Mouse (Mus musculus) gastrocnemius, postnatal 4 days (tissue): ENCODE measurements around the gene Asxl1. TPM values are rescaled to one million over a fixed set of nuclear protein-coding genes. Genes with fewer than 3 reads are reported as not detected.
A peak's percentile ranks its signal among the peaks of the same experiment; 100 is the strongest.

Source experiments
- DNase-seq, 2 experiments: peaks; one replicate each; pipeline ENCODE4 v3.0.0; 2021 to 2022; ENCODE audit warnings: low spot score in 2 of 2, mixed read lengths in 2 of 2
- total RNA-seq, 2 experiments: library from RNA; stranded (reverse); gene quantifications; 2 replicates each; pipeline ENCODE4 v1.2.3; 2021

Asxl1 gene
- total RNA-seq, 2 experiments from 2014 or later: 27.1 to 28.9 TPM

GRCm38 (mm10) chr2:153408971-153409370 lies 63.3 kb downstream of the Asxl1 start:
- DNase-seq: peak in 1 of 2 experiments; percentile 9

- no peak for DNase-seq
Measured at GRCm38 (mm10) chr2:153411557-153411956, 65.9 kb downstream of the Asxl1 start.

GRCm38 (mm10) chr2:153412563-153412962 lies 66.9 kb downstream of the Asxl1 start:
- DNase-seq: no peak

GRCm38 (mm10) chr2:153414607-153415006 lies 69.0 kb downstream of the Asxl1 start:
- no peak for DNase-seq

- no peak for DNase-seq
Measured at GRCm38 (mm10) chr2:153417841-153418240, 72.2 kb downstream of the Asxl1 start.

- no peak for DNase-seq
Measured at GRCm38 (mm10) chr2:153418381-153418780, 72.8 kb downstream of the Asxl1 start.

- DNase-seq: no peak
Measured at GRCm38 (mm10) chr2:153421233-153421632, 75.6 kb downstream of the Asxl1 start.

GRCm38 (mm10) chr2:153422051-153422450 lies 76.4 kb downstream of the Asxl1 start:
- no peak for DNase-seq

- DNase-seq: no peak
Measured at GRCm38 (mm10) chr2:153423113-153423512, 77.5 kb downstream of the Asxl1 start.

GRCm38 (mm10) chr2:153424557-153424956 lies 78.9 kb downstream of the Asxl1 start:
- DNase-seq: no peak

- no peak for DNase-seq
Measured at GRCm38 (mm10) chr2:153425124-153425844, 79.7 kb downstream of the Asxl1 start.

- no peak for DNase-seq
Measured at GRCm38 (mm10) chr2:153425998-153426670, 80.5 kb downstream of the Asxl1 start.

- no peak for DNase-seq
Measured at GRCm38 (mm10) chr2:153426931-153427330, 81.3 kb downstream of the Asxl1 start.

- DNase-seq: no peak
Measured at GRCm38 (mm10) chr2:153428485-153428884, 82.9 kb downstream of the Asxl1 start.

GRCm38 (mm10) chr2:153430571-153430970 lies 84.9 kb downstream of the Asxl1 start:
- no peak for DNase-seq

GRCm38 (mm10) chr2:153432492-153432891 lies 86.9 kb downstream of the Asxl1 start:
- no peak for DNase-seq

GRCm38 (mm10) chr2:153433859-153434258 lies 88.2 kb downstream of the Asxl1 start:
- no peak for DNase-seq

GRCm38 (mm10) chr2:153434880-153435831 lies 89.5 kb downstream of the Asxl1 start:
- no peak for DNase-seq

GRCm38 (mm10) chr2:153436641-153437305 lies 91.1 kb downstream of the Asxl1 start:
- DNase-seq: peak in 1 of 2 experiments; percentile 49

GRCm38 (mm10) chr2:153437306-153437659 lies 91.7 kb downstream of the Asxl1 start:
- DNase-seq: no peak

- DNase-seq: no peak
Measured at GRCm38 (mm10) chr2:153440755-153441154, 95.1 kb downstream of the Asxl1 start.
